9 mouse cellular contexts compared by ENCODE assay signal in the genomic region with DNA sequence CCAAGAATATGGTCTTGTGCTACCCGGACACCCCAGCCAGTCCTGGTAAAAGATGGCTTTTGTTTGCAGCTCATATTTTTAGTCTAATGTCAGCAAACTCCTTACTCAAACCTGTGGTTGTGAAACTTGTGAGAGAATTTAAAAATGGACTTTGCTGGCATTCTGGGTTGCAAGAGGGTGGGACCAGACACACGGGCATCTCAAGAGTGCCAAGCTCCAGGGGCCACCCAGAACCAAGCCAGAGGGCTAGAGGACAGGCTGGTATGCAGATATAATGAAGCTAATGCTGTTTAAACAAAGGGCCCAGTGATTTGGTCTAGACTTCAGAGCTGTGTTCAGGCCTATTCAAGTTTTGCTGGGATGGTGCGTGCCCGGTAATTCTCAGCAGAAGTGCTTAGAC. TPM values are rescaled to one million over a fixed set of nuclear protein-coding genes. Genes with fewer than 3 reads are reported as not detected.
DNase-seq lines count a peak whose midpoint lies in the region; ATAC-seq and TF ChIP-seq lines count a peak whose summit lies in the region.
"Had no signal": no experiment of that assay in that cellular context is flagged by ENCODE, and none has a peak within 500 bp of the region (broad histone marks: within the 10 kb centered on the region; RNA-seq: fewer than 3 reads in every experiment).

No protein-coding gene starts in this region.

- no peaks in the 10 kb centered on the region for H3K9me3 ChIP-seq in lung, postnatal 0 days (ENCODE audit: low read length)
- no peaks in the 10 kb centered on the region for H3K9me3 ChIP-seq in limb, embryonic 15.5 days
- H3K9me3 ChIP-seq in stomach, postnatal 0 days (ENCODE audit: control insufficient read depth, low read length) = no peaks in the 10 kb centered on the region

- WGBS in lung, postnatal 0 days = 36% methylated on average over 4 of the region's 4 CpGs
- WGBS in limb, embryonic 15.5 days = 37% methylated on average over 4 of the region's 4 CpGs
- WGBS in stomach, postnatal 0 days = 46% methylated on average over 4 of the region's 4 CpGs

- no peak for TF ChIP-seq CTCF in lung, postnatal 0 days (IDR thresholded peaks at IDR 0.05)
- no peak for TF ChIP-seq CTCF in stomach, postnatal 0 days (IDR thresholded peaks at IDR 0.05; ENCODE audit: low read depth)

- 0 out of 2 replicates have a peak, but pooled peaks cover 3% of the 10 kb centered on the region for H3K27me3 ChIP-seq in lung, postnatal 0 days (replicated peaks; ENCODE audit: insufficient read depth, low read length)
- H3K27me3 ChIP-seq in limb, embryonic 15.5 days = peaks cover 12% of the 10 kb centered on the region
- no peaks in the 10 kb centered on the region for H3K27me3 ChIP-seq in stomach, postnatal 0 days (ENCODE audit: control insufficient read depth, insufficient read depth, low read length)

- no peak overlapping the region for H3K27ac ChIP-seq in lung, postnatal 0 days (ENCODE audit: low read length)
- peak overlapping the region; percentile 92 for H3K27ac ChIP-seq in limb, embryonic 15.5 days
- no peak overlapping the region for H3K27ac ChIP-seq in stomach, postnatal 0 days (replicated peaks)

- ATAC-seq in lung, postnatal 0 days = no peak
- ATAC-seq in limb, embryonic 15.5 days (ENCODE audit: insufficient number of reproducible peaks, low FRiP score, low TSS enrichment, low read depth) = no peak
- no peak for ATAC-seq in stomach, postnatal 0 days (ENCODE audit: low FRiP score, low TSS enrichment)

- H3K36me3 ChIP-seq in lung, postnatal 0 days (ENCODE audit: insufficient read depth, low read length) = no peaks in the 10 kb centered on the region
- H3K36me3 ChIP-seq in limb, embryonic 15.5 days = 0 out of 2 replicates have a peak, but pooled peaks cover 2% of the 10 kb centered on the region
- no peaks in the 10 kb centered on the region for H3K36me3 ChIP-seq in stomach, postnatal 0 days (ENCODE audit: control insufficient read depth, insufficient read depth, low read length)

- peak overlapping the region; percentile 58 for H3K4me3 ChIP-seq in lung, postnatal 0 days (ENCODE audit: low read depth, low read length)
- peak overlapping the region; percentile 82 for H3K4me3 ChIP-seq in limb, embryonic 15.5 days
- peak overlapping the region; percentile 65; the same call in 1 of the 2 replicates for H3K4me3 ChIP-seq in stomach, postnatal 0 days (ENCODE audit: low read depth, low read length)

- peak overlapping the region; percentile 80 for H3K4me2 ChIP-seq in lung, postnatal 0 days (replicated peaks; ENCODE audit: low read depth, low read length)
- H3K4me2 ChIP-seq in limb, embryonic 15.5 days = peak overlapping the region; percentile 89
- H3K4me2 ChIP-seq in stomach, postnatal 0 days (replicated peaks; ENCODE audit: low read depth) = peak overlapping the region; percentile 85

- H3K4me1 ChIP-seq in lung, postnatal 0 days (ENCODE audit: insufficient read depth, low read depth, low read length) = no peaks in the 10 kb centered on the region; the same call in 1 of the 2 replicates
- peaks cover 37% of the 10 kb centered on the region for H3K4me1 ChIP-seq in limb, embryonic 15.5 days
- no peaks in the 10 kb centered on the region for H3K4me1 ChIP-seq in stomach, postnatal 0 days (replicated peaks; ENCODE audit: control insufficient read depth, insufficient read depth)

- peak; percentile 48 for DNase-seq in adrenal gland, adult 2 months
- no peak for DNase-seq in adrenal gland, postnatal 25 days
- no peak for DNase-seq in lung, postnatal 0 days (ENCODE audit: low spot score)
- DNase-seq in lung, postnatal 10 days = no peak
- no peak for DNase-seq in stomach, postnatal 0 days (ENCODE audit: low spot score)
- DNase-seq in right cerebral cortex, postnatal 36 days (ENCODE audit: low spot score in 2 of 2) = no peak
- no peak for DNase-seq in gastrocnemius, postnatal 4 days (ENCODE audit: low spot score in 2 of 2)
- DNase-seq: lung, postnatal 14 days had no signal

- no peak overlapping the region for H3K9ac ChIP-seq in lung, postnatal 0 days (replicated peaks; ENCODE audit: low read depth)
- 0 out of 2 replicates have a peak overlapping the region, but pooled peaks have one; percentile 7 for H3K9ac ChIP-seq in limb, embryonic 15.5 days
- 0 out of 2 replicates have a peak overlapping the region, but pooled peaks have one; percentile 8 for H3K9ac ChIP-seq in stomach, postnatal 0 days (ENCODE audit: low read length)

- TF ChIP-seq EP300 in lung, postnatal 0 days (IDR thresholded peaks at IDR 0.05) = no peak
- TF ChIP-seq EP300 in stomach, postnatal 0 days (optimal IDR thresholded peaks at IDR 0.05) = no peak

RNA-seq across cellular contexts. Expression of a gene that starts 2.1 kb away (rescaled TPM):
- 10 to 100 TPM; 40.3 to 70.3 TPM for total RNA-seq in adrenal gland, adult 2 months (2021)
- polyA plus RNA-seq in adrenal gland, adult 2 months (2012; rRNA removed) = 35.2 and 40.2 TPM in 2 replicates
- total RNA-seq in adrenal gland, postnatal 25 days (2021) = 34.0 and 44.0 TPM in 2 replicates
- polyA plus RNA-seq in lung, postnatal 0 days (2015; fragmentation: Nextera tagmentation; extraction: Ambion mirVana) = 0.74 and 0.98 TPM in 2 replicates
- 3.0 and 3.7 TPM in 2 replicates for polyA plus RNA-seq in limb, embryonic 15.5 days (2015; fragmentation: Nextera tagmentation; extraction: Ambion mirVana)
- polyA plus RNA-seq in stomach, postnatal 0 days (2015; fragmentation: Nextera tagmentation; extraction: Ambion mirVana) = 0.35 and 0.45 TPM in 2 replicates
- total RNA-seq in gastrocnemius, postnatal 4 days (2021) = 1 to 10 TPM; 2.3 to 2.6 TPM
